ENCODE assay signal across 20 mouse cellular contexts in the genomic region with DNA sequence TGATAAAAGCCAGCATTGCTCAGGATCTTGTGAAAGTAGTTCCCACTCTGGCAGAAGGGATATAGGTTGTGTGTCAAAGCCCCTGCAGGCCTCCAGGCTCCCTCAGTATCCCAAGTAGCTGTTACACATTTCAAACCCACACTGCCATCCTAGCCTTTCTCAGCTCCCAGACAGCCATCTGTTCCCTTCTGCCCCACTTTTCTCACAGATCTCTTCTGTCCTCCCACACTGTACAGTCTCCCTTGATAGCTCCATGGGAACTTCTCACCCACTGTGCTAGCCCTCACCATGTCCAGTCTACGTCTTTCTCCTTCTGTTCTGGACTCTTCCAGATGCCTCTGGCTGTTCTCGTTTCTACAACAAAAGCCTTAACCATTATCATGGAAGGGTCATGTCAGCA. TPM values are rescaled to one million over a fixed set of nuclear protein-coding genes. Genes with fewer than 3 reads are reported as not detected.
DNase-seq lines count a peak whose midpoint lies in the region; ATAC-seq and TF ChIP-seq lines count a peak whose summit lies in the region.
"Had no signal": no experiment of that assay in that cellular context is flagged by ENCODE, and none has a peak within 500 bp of the region (broad histone marks: within the 10 kb centered on the region; RNA-seq: fewer than 3 reads in every experiment).

No protein-coding gene starts in this region.

- WGBS in forebrain, postnatal 0 days, result 85% methylated on average over 2 of the region's 2 CpGs
- WGBS in forebrain, embryonic 14.5 days, result 85% methylated on average over 2 of the region's 2 CpGs
- WGBS in midbrain, embryonic 11.5 days, result 96% methylated on average over 2 of the region's 2 CpGs
- WGBS in midbrain, embryonic 14.5 days, result 92% methylated on average over 2 of the region's 2 CpGs

- H3K27ac ChIP-seq in forebrain, postnatal 0 days (ENCODE audit: low read depth, low read length), result no peak overlapping the region
- no peak overlapping the region for H3K27ac ChIP-seq in forebrain, embryonic 14.5 days (ENCODE audit: low read depth, low read length)
- H3K27ac ChIP-seq in midbrain, embryonic 11.5 days (ENCODE audit: low read depth, low read length), result no peak overlapping the region
- H3K27ac ChIP-seq in midbrain, embryonic 14.5 days (replicated peaks; ENCODE audit: low read depth, low read length), result no peak overlapping the region
- H3K27ac ChIP-seq: forebrain, embryonic 15.5 days; heart, embryonic 10.5 days; hindbrain, embryonic 13.5 days; kidney, embryonic 15.5 days; limb, embryonic 13.5 days; midbrain, embryonic 10.5 days; neural tube, embryonic 13.5 days had no signal

- no peaks in the 10 kb centered on the region for H3K4me1 ChIP-seq in forebrain, postnatal 0 days (ENCODE audit: insufficient read depth)
- no peaks in the 10 kb centered on the region for H3K4me1 ChIP-seq in forebrain, embryonic 14.5 days (ENCODE audit: control insufficient read depth, insufficient read depth, low read length)
- H3K4me1 ChIP-seq in midbrain, embryonic 11.5 days (ENCODE audit: control insufficient read depth, insufficient read depth, low read length), result no peaks in the 10 kb centered on the region
- H3K4me1 ChIP-seq in midbrain, embryonic 14.5 days (ENCODE audit: control insufficient read depth, insufficient read depth, low read length), result no peaks in the 10 kb centered on the region
- H3K4me1 ChIP-seq: forebrain, embryonic 15.5 days; hindbrain, embryonic 13.5 days; limb, embryonic 13.5 days; midbrain, embryonic 10.5 days; neural tube, embryonic 13.5 days had no signal

- no peak for DNase-seq in forebrain, postnatal 0 days
- no peak for DNase-seq in forebrain, embryonic 14.5 days (ENCODE audit: low spot score)
- DNase-seq in midbrain, embryonic 11.5 days (ENCODE audit: low spot score, missing footprints), result peak; percentile 78
- DNase-seq in midbrain, embryonic 14.5 days, result no peak
- peak; percentile 61 to 70 for DNase-seq in frontal cortex, postnatal 36 days (ENCODE audit: low spot score in 2 of 2)
- peak; percentile 31 for DNase-seq in right cerebral cortex, postnatal 25 days
- no peak for DNase-seq in embryo, embryonic 10 days (ENCODE audit: low spot score)
- DNase-seq: adrenal gland, postnatal 25 days; heart, postnatal 10 days; lung, postnatal 14 days; thymus, postnatal 36 days had no signal

- no peak for TF ChIP-seq CTCF in forebrain, postnatal 0 days (IDR thresholded peaks at IDR 0.05; ENCODE audit: low read depth)

- ATAC-seq in forebrain, postnatal 0 days, result peak; percentile 34; the same call in 1 of the 2 replicates
- no peak for ATAC-seq in forebrain, embryonic 14.5 days
- ATAC-seq in midbrain, embryonic 11.5 days (ENCODE audit: low FRiP score), result no peak
- ATAC-seq in midbrain, embryonic 14.5 days (ENCODE audit: low FRiP score, low TSS enrichment), result no peak
- ATAC-seq: activated CD4-positive, CD25-positive, alpha-beta regulatory T cell, adult 4 months; forebrain, embryonic 15.5 days; Patski had no signal

- H3K9me3 ChIP-seq in forebrain, postnatal 0 days (ENCODE audit: low read length), result no peaks in the 10 kb centered on the region
- no peaks in the 10 kb centered on the region for H3K9me3 ChIP-seq in forebrain, embryonic 14.5 days (replicated peaks; ENCODE audit: control insufficient read depth, low read length)
- no peaks in the 10 kb centered on the region for H3K9me3 ChIP-seq in midbrain, embryonic 11.5 days (ENCODE audit: control insufficient read depth, low read length)
- H3K9me3 ChIP-seq in midbrain, embryonic 14.5 days (ENCODE audit: control insufficient read depth, low read length), result no peaks in the 10 kb centered on the region
- H3K9me3 ChIP-seq: forebrain, embryonic 15.5 days; heart, embryonic 10.5 days; hindbrain, embryonic 13.5 days; kidney, embryonic 15.5 days; limb, embryonic 13.5 days; midbrain, embryonic 10.5 days; neural tube, embryonic 13.5 days had no signal

- no peak overlapping the region for H3K9ac ChIP-seq in forebrain, postnatal 0 days
- no peak overlapping the region for H3K9ac ChIP-seq in forebrain, embryonic 14.5 days (ENCODE audit: low read length)
- H3K9ac ChIP-seq in midbrain, embryonic 11.5 days (ENCODE audit: low read length), result no peak overlapping the region
- H3K9ac ChIP-seq in midbrain, embryonic 14.5 days (replicated peaks; ENCODE audit: low read length), result no peak overlapping the region
- H3K9ac ChIP-seq: forebrain, embryonic 15.5 days; hindbrain, embryonic 13.5 days; kidney, embryonic 15.5 days; limb, embryonic 13.5 days; neural tube, embryonic 13.5 days had no signal

- no peaks in the 10 kb centered on the region for H3K27me3 ChIP-seq in forebrain, postnatal 0 days (ENCODE audit: insufficient read depth, low read length)
- no peaks in the 10 kb centered on the region for H3K27me3 ChIP-seq in forebrain, embryonic 14.5 days (replicated peaks; ENCODE audit: control insufficient read depth, insufficient read depth, low read length)
- H3K27me3 ChIP-seq in midbrain, embryonic 11.5 days (ENCODE audit: control insufficient read depth, insufficient read depth, low read length), result no peaks in the 10 kb centered on the region
- no peaks in the 10 kb centered on the region for H3K27me3 ChIP-seq in midbrain, embryonic 14.5 days (ENCODE audit: control insufficient read depth, insufficient read depth, low read length)
- H3K27me3 ChIP-seq: forebrain, embryonic 15.5 days; hindbrain, embryonic 13.5 days; kidney, embryonic 15.5 days; limb, embryonic 13.5 days; neural tube, embryonic 13.5 days; Patski had no signal

- no peak overlapping the region for H3K4me2 ChIP-seq in forebrain, postnatal 0 days (ENCODE audit: low read depth)
- H3K4me2 ChIP-seq in forebrain, embryonic 14.5 days (ENCODE audit: low read length), result no peak overlapping the region
- no peak overlapping the region for H3K4me2 ChIP-seq in midbrain, embryonic 11.5 days
- no peak overlapping the region for H3K4me2 ChIP-seq in midbrain, embryonic 14.5 days (ENCODE audit: low read length)
- H3K4me2 ChIP-seq: forebrain, embryonic 15.5 days; hindbrain, embryonic 13.5 days; kidney, embryonic 15.5 days; limb, embryonic 13.5 days; neural tube, embryonic 13.5 days had no signal

- H3K36me3 ChIP-seq in forebrain, postnatal 0 days (ENCODE audit: insufficient read depth), result peaks cover 92% of the 10 kb centered on the region
- peaks cover 95% of the 10 kb centered on the region for H3K36me3 ChIP-seq in forebrain, embryonic 14.5 days (ENCODE audit: control insufficient read depth, insufficient read depth, low read length)
- H3K36me3 ChIP-seq in midbrain, embryonic 11.5 days (ENCODE audit: control insufficient read depth, insufficient read depth, low read length), result peaks cover 20% of the 10 kb centered on the region
- H3K36me3 ChIP-seq in midbrain, embryonic 14.5 days (ENCODE audit: control insufficient read depth, insufficient read depth, low read length), result peaks cover 96% of the 10 kb centered on the region

- H3K4me3 ChIP-seq in forebrain, postnatal 0 days (ENCODE audit: low read depth, low read length), result no peak overlapping the region
- no peak overlapping the region for H3K4me3 ChIP-seq in forebrain, embryonic 14.5 days (ENCODE audit: low read depth, low read length)
- no peak overlapping the region for H3K4me3 ChIP-seq in midbrain, embryonic 11.5 days (ENCODE audit: low read depth, low read length)
- H3K4me3 ChIP-seq in midbrain, embryonic 14.5 days (replicated peaks; ENCODE audit: low read depth, low read length), result no peak overlapping the region
- H3K4me3 ChIP-seq: forebrain, embryonic 15.5 days; heart, embryonic 10.5 days; hindbrain, embryonic 13.5 days; kidney, embryonic 15.5 days; limb, embryonic 13.5 days; midbrain, embryonic 10.5 days; neural tube, embryonic 13.5 days had no signal

RNA-seq across cellular contexts. Expression of a gene that starts 22.7 kb away (rescaled TPM):
- 24.2 and 25.1 TPM in 2 replicates for total RNA-seq in forebrain, postnatal 0 days (2014; rRNA removed)
- 14.4 and 21.1 TPM in 2 replicates for polyA plus RNA-seq in forebrain, postnatal 0 days (2015; fragmentation: Nextera tagmentation; extraction: Ambion mirVana)
- polyA plus RNA-seq in forebrain, embryonic 14.5 days (2014; fragmentation: Nextera tagmentation; extraction: Ambion mirVana), result 2.0 and 3.0 TPM in 2 replicates
- polyA plus RNA-seq in midbrain, embryonic 11.5 days (2014; fragmentation: Nextera tagmentation; extraction: Ambion mirVana), result 0.90 and 1.4 TPM in 2 replicates
- polyA plus RNA-seq in midbrain, embryonic 14.5 days (2014; fragmentation: Nextera tagmentation; extraction: Ambion mirVana), result 8.3 and 10.8 TPM in 2 replicates

RNA-seq across cellular contexts. Expression of a gene that starts 26.5 kb away (rescaled TPM):
- 292 and 341 TPM in 2 replicates for total RNA-seq in forebrain, postnatal 0 days (2014; rRNA removed)
- polyA plus RNA-seq in forebrain, postnatal 0 days (2015; fragmentation: Nextera tagmentation; extraction: Ambion mirVana), result 312 and 333 TPM in 2 replicates
- polyA plus RNA-seq in forebrain, embryonic 14.5 days (2014; fragmentation: Nextera tagmentation; extraction: Ambion mirVana), result 255 and 275 TPM in 2 replicates
- 162 and 163 TPM in 2 replicates for polyA plus RNA-seq in midbrain, embryonic 11.5 days (2014; fragmentation: Nextera tagmentation; extraction: Ambion mirVana)
- polyA plus RNA-seq in midbrain, embryonic 14.5 days (2014; fragmentation: Nextera tagmentation; extraction: Ambion mirVana), result 263 and 300 TPM in 2 replicates

RNA-seq across cellular contexts. Expression of a gene that starts 39.9 kb away (rescaled TPM):
- total RNA-seq in forebrain, postnatal 0 days (2014; rRNA removed), result 59.1 and 77.5 TPM in 2 replicates
- polyA plus RNA-seq in forebrain, postnatal 0 days (2015; fragmentation: Nextera tagmentation; extraction: Ambion mirVana), result 20.6 and 21.4 TPM in 2 replicates
- 31.2 and 31.3 TPM in 2 replicates for polyA plus RNA-seq in forebrain, embryonic 14.5 days (2014; fragmentation: Nextera tagmentation; extraction: Ambion mirVana)
- 40.9 and 45.6 TPM in 2 replicates for polyA plus RNA-seq in midbrain, embryonic 11.5 days (2014; fragmentation: Nextera tagmentation; extraction: Ambion mirVana)
- 18.7 and 33.1 TPM in 2 replicates for polyA plus RNA-seq in midbrain, embryonic 14.5 days (2014; fragmentation: Nextera tagmentation; extraction: Ambion mirVana)

Comparison
In these comparisons a context has a peak if more than half of its experiments do, and no peak if none do; other contexts are left out.
1. DNase-seq: peak in midbrain, embryonic 11.5 days (single experiment), frontal cortex, postnatal 36 days (2 of 2) and right cerebral cortex, postnatal 25 days (single experiment); none in forebrain, postnatal 0 days (single experiment), forebrain, embryonic 14.5 days (single experiment), midbrain, embryonic 14.5 days (single experiment) and embryo, embryonic 10 days (single experiment).